Mouse (Mus musculus): ENCODE results near the gene Zfp809. TPM values are rescaled to one million over a fixed set of nuclear protein-coding genes. Genes with fewer than 3 reads are reported as not detected.

Gene Zfp809
- total RNA-seq, 2 experiments from 2014 or later: 22.6 to 24.1 TPM

GRCm38 (mm10) chr9:22261594-22261993, 36.1 kb downstream of the Zfp809 start:
- DNase-seq: no peak

- no peak for DNase-seq
Observed at GRCm38 (mm10) chr9:22262611-22263010, 37.1 kb downstream of the Zfp809 start.

- DNase-seq: no peak
Observed at GRCm38 (mm10) chr9:22268886-22269285, 43.4 kb downstream of the Zfp809 start.

- DNase-seq: no peak
Observed at GRCm38 (mm10) chr9:22278733-22279132, 53.2 kb downstream of the Zfp809 start.

Other genes starting within 250 kb of the Zfp809 start
- gene Rgl3, start 236.3 kb upstream of the Zfp809 start, total RNA-seq (2021): 1 to 10 TPM; 4.8 to 7.1 TPM
- gene Ccdc151, start 223.1 kb upstream of the Zfp809 start, total RNA-seq (2021): under 1 TPM in 1 of 2 experiments, not detected in 1; 0.31 TPM
- gene Prkcsh, start 222.9 kb upstream of the Zfp809 start, total RNA-seq (2021): 10 to 100 TPM; 58.7 to 64.6 TPM
- under 1 TPM in 1 of 2 experiments, not detected in 1; 0.26 TPM for gene Elavl3, start 173.7 kb upstream of the Zfp809 start, total RNA-seq (2021)
- under 1 TPM in 1 of 2 experiments, not detected in 1; 0.55 TPM for gene Gm49318, start 154.5 kb upstream of the Zfp809 start, total RNA-seq (2021)
- gene Zfp653, start 154.3 kb upstream of the Zfp809 start, total RNA-seq (2021): 1 to 10 TPM; 3.8 to 3.9 TPM
- 100 to 1,000 TPM; 105 to 108 TPM for gene Ecsit, start 140.3 kb upstream of the Zfp809 start, total RNA-seq (2021)
- gene Cnn1, start 126.5 kb upstream of the Zfp809 start, total RNA-seq (2021): 1 to 10 TPM; 7.1 to 9.8 TPM
- gene Elof1, start 108.5 kb upstream of the Zfp809 start, total RNA-seq (2021): 10 to 100 TPM; 35.2 to 36.2 TPM
- 10 to 100 TPM in 1 of 2 experiments, 1 to 10 TPM in 1; 1.9 to 12.3 TPM for gene Acp5, start 90.0 kb upstream of the Zfp809 start, total RNA-seq (2021)
- 10 to 100 TPM; 43.8 to 55.1 TPM for gene Pigyl, start 68.9 kb upstream of the Zfp809 start, total RNA-seq (2021)
- under 1 TPM; 0.13 to 0.15 TPM for gene Zfp872, start 37.6 kb upstream of the Zfp809 start, total RNA-seq (2021)
- under 1 TPM; 0.15 to 0.21 TPM for gene Zfp599, start 34.2 kb downstream of the Zfp809 start, total RNA-seq (2021)
- 1 to 10 TPM; 4.7 to 5.5 TPM for gene Zfp810, start 81.9 kb downstream of the Zfp809 start, total RNA-seq (2021)
- gene Anln, start 163.5 kb downstream of the Zfp809 start, total RNA-seq (2021): 1 to 10 TPM; 1.6 TPM
- gene 9530077C05Rik, start 185.8 kb downstream of the Zfp809 start, total RNA-seq (2021): under 1 TPM; 0.30 to 0.31 TPM
- gene Gm17545, start 228.6 kb downstream of the Zfp809 start, total RNA-seq (2021): not detected
- gene Rp9, start 244.0 kb downstream of the Zfp809 start, total RNA-seq (2021): 10 to 100 TPM; 39.2 to 39.6 TPM